Mouse (Mus musculus) cerebellum, postnatal 14 days (tissue): ENCODE data around the gene Vmp1.

Source experiments
- DNase-seq, 2 experiments: peaks; one replicate each; pipeline ENCODE4 v3.0.0; 2021; ENCODE audit warnings: mixed read lengths in 2 of 2

The Vmp1 gene

GRCm38 (mm10) chr11:86558258-86558657 lies 125.4 kb downstream of the Vmp1 start:
- DNase-seq: no peak

- no peak for DNase-seq
Measured at GRCm38 (mm10) chr11:86553525-86553924, 130.1 kb downstream of the Vmp1 start.

GRCm38 (mm10) chr11:86547412-86547811 lies 136.2 kb downstream of the Vmp1 start:
- DNase-seq: no peak

- no peak for DNase-seq
Measured at GRCm38 (mm10) chr11:86545556-86545955, 138.1 kb downstream of the Vmp1 start.

- peak; percentile 99 for DNase-seq
Measured at GRCm38 (mm10) chr11:86544639-86545299, 138.9 kb downstream of the Vmp1 start, which contains the start of the genes Rps6kb1 and Tubd1. Gene Rps6kb1, minus strand, starts transcription at chr11:86544805. Gene Tubd1, plus strand, starts transcription at chr11:86544991.

- no peak for DNase-seq
Measured at GRCm38 (mm10) chr11:86543960-86544638, 139.5 kb downstream of the Vmp1 start.

GRCm38 (mm10) chr11:86542851-86543250 lies 140.8 kb downstream of the Vmp1 start:
- DNase-seq: no peak

- DNase-seq: no peak
Measured at GRCm38 (mm10) chr11:86540476-86540845, 143.2 kb downstream of the Vmp1 start.

GRCm38 (mm10) chr11:86539716-86540475 lies 143.7 kb downstream of the Vmp1 start:
- no peak for DNase-seq

- no peak for DNase-seq
Measured at GRCm38 (mm10) chr11:86538786-86539185, 144.8 kb downstream of the Vmp1 start.

GRCm38 (mm10) chr11:86534201-86534910 lies 149.3 kb downstream of the Vmp1 start:
- DNase-seq: no peak
